Mouse (Mus musculus): Measurements from ENCODE around the gene Dscam.

GRCm38 (mm10) chr16:96845475-96846098, 325.0 kb downstream of the Dscam start:
- TF ChIP-seq POLR2A (IDR thresholded peaks at IDR 0.05; ENCODE audit: borderline replicate concordance, low read depth, low read length) (no peak), CTCF (IDR thresholded peaks at IDR 0.05; ENCODE audit: low read depth, low read length) (no peak)
